Mouse (Mus musculus) CD4-positive naive resting alpha-beta T cell, adult 57 days (primary cell): ENCODE measurements around the gene Msmp. TPM values are rescaled to one million over a fixed set of nuclear protein-coding genes. Genes with fewer than 3 reads are reported as not detected.

Experiments used
- total RNA-seq: library from RNA; stranded (reverse); gene quantifications from one replicate; pipeline ENCODE4 v1.2.4, GENCODE M21; 2023

The Msmp gene
- not detected for total RNA-seq

GRCm38 (mm10) chr4:43584444-43585416 is at the start of gene Msmp:
Gene Msmp, minus strand, starts transcription at chr4:43584494.

DNA sequence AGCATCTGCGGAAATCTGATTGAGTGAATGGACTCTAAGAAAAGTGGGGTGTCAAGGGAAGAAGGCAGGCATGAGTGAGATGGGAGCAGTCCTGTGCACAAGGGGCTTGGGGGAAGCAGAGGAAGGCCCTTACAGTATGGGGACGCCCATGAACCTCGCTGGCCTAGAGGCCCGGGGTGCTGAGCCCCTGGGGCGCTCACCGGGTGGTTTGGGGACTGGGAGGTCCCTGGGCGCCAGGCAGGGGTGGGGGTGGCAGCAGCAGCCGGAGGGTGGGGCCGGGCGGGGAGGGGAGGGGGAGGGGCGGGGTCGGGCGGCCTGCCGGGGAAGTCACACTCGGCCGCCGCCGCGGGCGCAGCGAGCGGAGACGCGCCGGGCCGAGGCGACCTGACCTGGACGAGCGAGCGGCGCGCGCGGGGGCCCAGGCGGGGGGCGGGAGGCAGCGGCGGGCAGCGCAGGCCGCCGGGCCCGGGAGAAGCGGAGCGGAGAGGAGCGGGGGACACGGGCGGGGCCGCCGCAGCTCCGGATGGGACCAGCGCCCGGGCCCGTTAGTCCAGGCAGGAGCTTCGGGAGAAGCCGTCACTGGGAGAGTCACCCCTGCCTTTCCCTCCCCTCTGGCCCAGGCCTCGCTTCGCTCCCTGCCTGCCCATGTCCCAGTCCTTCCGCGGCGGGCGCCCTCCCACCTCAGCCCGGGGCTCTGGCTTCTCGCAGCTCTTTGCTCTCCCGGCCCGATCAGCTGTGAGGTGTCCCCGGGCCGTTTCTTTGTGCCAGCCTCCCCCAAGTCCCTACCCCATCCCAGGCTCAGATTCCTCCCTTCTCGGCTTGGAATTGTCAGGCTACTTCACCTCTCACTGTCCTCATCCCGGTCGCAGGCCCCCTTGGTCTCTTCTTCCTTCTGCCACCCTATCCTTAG is 47.0 kb upstream of the Msmp start, which contains the start of gene Npr2:
Gene Npr2 (plus strand): TSS at position 890 of the 910 bp plus-strand sequence.

GRCm38 (mm10) chr4:43578376-43579204 is 5.7 kb downstream of the Msmp start, which contains the start of the genes Rgp1 and Gba2:
Gene Rgp1, plus strand, starts transcription at chr4:43578715.
Gene Gba2, minus strand, starts transcription at chr4:43578873.

DNA sequence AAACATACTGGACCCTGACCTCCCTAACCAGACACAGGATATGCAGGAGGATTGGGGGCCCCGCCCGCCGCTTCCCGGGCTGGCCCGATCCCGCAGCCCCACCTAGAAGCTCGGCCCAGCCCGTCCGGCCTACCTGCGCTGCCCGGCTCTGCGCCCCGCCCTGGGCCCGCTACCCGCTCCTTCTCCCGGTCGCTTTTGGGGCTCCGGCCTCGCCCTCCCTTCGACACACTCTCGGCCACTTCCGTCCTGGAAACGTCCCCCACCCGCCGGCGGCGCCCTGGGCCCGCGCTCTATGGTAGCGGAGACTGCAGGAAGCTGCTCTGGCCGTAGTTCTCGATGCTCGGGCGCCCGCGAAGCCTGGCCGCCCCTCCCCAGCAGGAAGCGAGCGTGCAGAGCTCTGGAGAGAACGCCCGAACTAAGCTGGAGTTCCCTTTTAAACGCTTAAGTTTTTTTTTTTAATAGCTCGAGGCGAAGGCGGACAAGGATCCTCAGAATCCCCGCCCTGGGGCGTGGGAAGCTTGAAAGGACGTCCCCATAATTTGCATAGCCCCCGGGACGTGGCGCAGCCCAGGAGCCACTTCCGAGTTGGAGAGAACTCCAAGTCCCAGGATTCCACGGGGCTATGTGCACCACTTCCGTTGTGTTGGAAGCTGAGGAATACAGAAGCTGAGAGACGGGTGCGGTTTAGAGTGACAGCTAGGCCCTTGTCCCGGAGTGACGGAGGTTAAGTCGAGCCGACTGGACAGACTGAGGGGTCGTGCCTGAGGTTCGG is 22.1 kb downstream of the Msmp start, which contains the start of the genes Creb3 and Tln1:
Gene Creb3 (plus strand): TSS at position 336 of the 772 bp plus-strand sequence.
Gene Tln1 (minus strand): TSS at position 695 of the 772 bp plus-strand sequence.

Other genes with a start within 250 kb of the Msmp start
- gene Rusc2, start 202.5 kb downstream of the Msmp start, total RNA-seq: 0.38 TPM
- gene Fam166b, start 155.4 kb downstream of the Msmp start, total RNA-seq: not detected
- 49.4 TPM for gene Tesk1, start 142.6 kb downstream of the Msmp start, total RNA-seq
- 32.7 TPM for gene Cd72, start 129.9 kb downstream of the Msmp start, total RNA-seq
- 77.8 TPM for gene Sit1, start 100.8 kb downstream of the Msmp start, total RNA-seq
- gene Ccdc107, start 91.6 kb downstream of the Msmp start, total RNA-seq: 35.4 TPM
- gene Arhgef39, start 84.8 kb downstream of the Msmp start, total RNA-seq: 3.8 TPM
- gene Car9, start 77.5 kb downstream of the Msmp start, total RNA-seq: not detected
- gene Tpm2, start 60.7 kb downstream of the Msmp start, total RNA-seq: 1.3 TPM
- 72.7 TPM for gene Creb3, start 22.2 kb downstream of the Msmp start, total RNA-seq
- 291 TPM for gene Tln1, start 21.8 kb downstream of the Msmp start, total RNA-seq
- gene Rgp1, start 5.8 kb downstream of the Msmp start, total RNA-seq: 56.6 TPM
- gene Gba2, start 5.6 kb downstream of the Msmp start, total RNA-seq: 37.6 TPM
- not detected for gene Npr2, start 47.4 kb upstream of the Msmp start, total RNA-seq
- not detected for gene Spag8, start 69.1 kb upstream of the Msmp start, total RNA-seq
- gene Hint2, start 72.0 kb upstream of the Msmp start, total RNA-seq: 19.1 TPM
- gene Tmem8b, start 84.5 kb upstream of the Msmp start, total RNA-seq: 4.1 TPM
- gene Fam221b, start 84.7 kb upstream of the Msmp start, total RNA-seq: not detected
- gene Olfr70, start 116.3 kb upstream of the Msmp start, total RNA-seq: not detected
- not detected for gene Olfr71, start 125.8 kb upstream of the Msmp start, total RNA-seq
- gene Hrct1, start 142.7 kb upstream of the Msmp start, total RNA-seq: not detected
- not detected for gene Spaar, start 145.5 kb upstream of the Msmp start, total RNA-seq
- gene Olfr159, start 186.5 kb upstream of the Msmp start, total RNA-seq: not detected
- not detected for gene Olfr156, start 239.4 kb upstream of the Msmp start, total RNA-seq